Mouse (Mus musculus) kidney, postnatal 14 days (tissue): ENCODE data around the gene Des.

ENCODE experiments used
- DNase-seq: peaks from one replicate; pipeline ENCODE4 v3.0.0; 2022; ENCODE audit warnings: mixed read lengths

Des gene

DNA sequence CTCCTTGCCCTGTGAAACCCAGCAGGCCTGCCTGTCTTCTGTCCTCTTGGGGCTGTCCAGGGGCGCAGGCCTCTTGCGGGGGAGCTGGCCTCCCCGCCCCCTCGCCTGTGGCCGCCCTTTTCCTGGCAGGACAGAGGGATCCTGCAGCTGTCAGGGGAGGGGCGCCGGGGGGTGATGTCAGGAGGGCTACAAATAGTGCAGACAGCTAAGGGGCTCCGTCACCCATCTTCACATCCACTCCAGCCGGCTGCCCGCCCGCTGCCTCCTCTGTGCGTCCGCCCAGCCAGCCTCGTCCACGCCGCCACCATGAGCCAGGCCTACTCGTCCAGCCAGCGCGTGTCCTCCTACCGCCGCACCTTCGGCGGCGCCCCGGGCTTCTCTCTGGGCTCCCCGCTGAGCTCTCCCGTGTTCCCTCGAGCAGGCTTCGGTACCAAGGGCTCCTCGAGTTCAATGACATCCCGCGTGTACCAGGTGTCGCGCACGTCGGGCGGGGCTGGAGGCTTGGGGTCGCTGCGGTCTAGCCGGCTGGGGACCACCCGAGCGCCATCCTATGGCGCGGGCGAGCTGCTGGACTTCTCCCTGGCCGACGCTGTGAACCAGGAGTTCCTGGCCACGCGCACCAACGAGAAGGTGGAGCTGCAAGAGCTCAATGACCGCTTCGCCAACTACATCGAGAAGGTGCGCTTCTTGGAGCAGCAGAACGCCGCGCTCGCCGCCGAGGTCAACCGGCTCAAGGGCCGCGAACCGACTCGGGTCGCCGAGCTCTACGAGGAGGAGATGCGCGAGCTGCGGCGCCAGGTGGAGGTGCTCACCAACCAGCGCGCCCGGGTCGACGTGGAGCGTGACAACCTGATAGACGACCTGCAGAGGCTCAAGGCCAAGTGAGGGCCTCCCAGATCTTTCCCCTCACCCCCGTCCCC is at the start of gene Des:
TSS of gene Des (plus strand) at position 218 of the 920 bp plus-strand sequence.
- peak; percentile 60 for DNase-seq

- no peak for DNase-seq
Measured at GRCm38 (mm10) chr1:75311694-75312093, 48.4 kb upstream of the Des start.

GRCm38 (mm10) chr1:75315011-75315410 is 45.1 kb upstream of the Des start:
- no peak for DNase-seq

GRCm38 (mm10) chr1:75315456-75316365 is 44.4 kb upstream of the Des start:
- no peak for DNase-seq

- DNase-seq, result peak; percentile 93
Measured at GRCm38 (mm10) chr1:75316861-75317240, 43.3 kb upstream of the Des start.

- peak; percentile 100 for DNase-seq
Measured at GRCm38 (mm10) chr1:75317241-75318201, 42.6 kb upstream of the Des start, which contains the start of gene Dnpep. Gene Dnpep (minus strand): TSS chr1:75317990.

DNA sequence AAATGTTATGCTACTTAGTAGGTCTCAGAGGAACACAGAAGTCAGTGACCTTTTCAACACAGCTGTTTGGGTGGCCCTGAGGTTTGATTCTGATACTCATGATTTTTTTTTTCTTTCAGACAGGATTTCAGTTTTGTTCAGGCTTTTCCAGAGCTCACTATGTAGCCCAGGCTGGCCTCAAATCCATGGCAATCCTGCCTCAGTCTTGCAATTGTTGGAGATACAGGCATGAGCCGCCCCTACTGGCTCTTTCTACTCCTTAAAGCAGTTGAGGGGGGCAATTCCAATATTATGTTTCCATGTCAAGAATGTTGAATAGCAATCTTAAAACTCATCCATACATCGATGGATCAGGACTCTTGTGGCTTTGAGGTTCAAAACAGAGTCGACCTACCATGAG is 41.8 kb upstream of the Des start:
- DNase-seq, result no peak

- DNase-seq, result no peak
Measured at GRCm38 (mm10) chr1:75318736-75319135, 41.4 kb upstream of the Des start.

GRCm38 (mm10) chr1:75319166-75319565 is 41.0 kb upstream of the Des start:
- DNase-seq, result no peak

DNA sequence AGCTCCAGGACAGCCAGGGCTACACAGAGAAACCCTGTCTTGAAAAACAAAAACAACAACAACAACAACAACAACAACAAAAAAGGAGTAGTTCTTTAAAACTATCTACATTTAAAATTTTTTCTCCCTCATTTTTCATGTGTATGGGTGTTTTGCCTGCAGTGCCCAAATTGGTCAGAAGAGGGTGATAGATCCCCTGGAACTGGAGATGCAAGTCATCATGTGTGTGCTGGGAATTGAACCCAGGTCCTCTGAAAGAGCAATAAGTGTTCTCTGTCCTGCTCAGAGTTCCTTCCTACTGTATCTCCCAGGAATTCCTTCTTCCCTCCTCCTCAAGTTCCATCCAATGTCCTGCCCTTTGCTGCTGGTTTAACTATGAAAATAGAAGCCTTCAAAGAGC is 32.7 kb upstream of the Des start:
- no peak for DNase-seq

GRCm38 (mm10) chr1:75331271-75331670 is 28.9 kb upstream of the Des start:
- no peak for DNase-seq

GRCm38 (mm10) chr1:75336461-75336860 is 23.7 kb upstream of the Des start:
- DNase-seq, result no peak

DNA sequence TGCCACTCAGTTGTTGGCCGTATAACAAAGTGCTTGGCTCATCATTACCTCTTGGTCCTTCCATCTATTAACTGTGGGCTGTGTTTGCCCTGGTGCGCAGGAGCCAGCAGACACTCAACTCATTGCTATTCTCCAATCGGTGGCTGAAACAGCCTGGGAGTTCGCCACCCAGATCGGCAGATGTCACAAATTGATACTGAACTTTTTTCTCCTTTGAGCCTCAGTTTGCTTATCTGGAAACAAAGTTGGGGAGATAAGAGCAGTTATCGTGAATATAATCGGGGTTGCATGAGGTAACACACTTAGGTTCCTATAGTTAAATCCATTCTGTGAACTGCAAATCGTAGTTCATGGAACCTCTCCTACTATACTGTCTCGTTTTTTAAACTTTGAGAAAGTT is 23.0 kb upstream of the Des start:
- no peak for DNase-seq

- DNase-seq, result peak; percentile 35
Measured at GRCm38 (mm10) chr1:75338091-75338694, 21.9 kb upstream of the Des start.

DNA sequence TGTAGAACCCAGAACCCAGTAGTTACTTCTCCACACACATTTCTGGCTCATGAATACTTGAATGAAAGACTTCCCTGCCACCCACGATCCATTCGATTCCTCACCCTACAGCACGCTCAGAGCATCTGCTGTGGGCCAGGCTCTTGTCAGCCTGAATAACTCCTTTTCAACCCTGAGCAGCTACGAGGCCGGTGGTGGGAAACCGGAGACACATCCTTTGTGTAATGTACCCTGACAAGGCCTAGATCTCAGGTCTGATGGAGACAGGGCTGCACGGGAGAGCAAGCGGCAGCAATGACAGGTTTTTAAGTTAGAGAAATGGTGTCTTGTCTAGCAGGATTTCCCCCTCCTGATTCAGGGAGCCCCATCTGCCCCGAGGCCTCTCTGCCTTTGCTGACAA is 20.8 kb upstream of the Des start:
- DNase-seq, result no peak

GRCm38 (mm10) chr1:75340519-75340918 is 19.6 kb upstream of the Des start:
- DNase-seq, result no peak

GRCm38 (mm10) chr1:75342874-75343416 is 17.2 kb upstream of the Des start:
- DNase-seq, result peak; percentile 76

- peak; percentile 65 for DNase-seq
Measured at GRCm38 (mm10) chr1:75344291-75345035, 15.7 kb upstream of the Des start.

- DNase-seq, result no peak
Measured at GRCm38 (mm10) chr1:75345036-75345935, 14.8 kb upstream of the Des start.

- DNase-seq, result no peak
Measured at GRCm38 (mm10) chr1:75347279-75347678, 12.8 kb upstream of the Des start.
